Mouse (Mus musculus) embryo, embryonic 10.5 days (tissue): ENCODE results near the gene H2-DMb2.

Experiments
- DNase-seq: peaks from one replicate; pipeline ENCODE4 v3.0.0-alpha.2; 2015; ENCODE audit warnings: low spot score

The H2-DMb2 gene

DNA sequence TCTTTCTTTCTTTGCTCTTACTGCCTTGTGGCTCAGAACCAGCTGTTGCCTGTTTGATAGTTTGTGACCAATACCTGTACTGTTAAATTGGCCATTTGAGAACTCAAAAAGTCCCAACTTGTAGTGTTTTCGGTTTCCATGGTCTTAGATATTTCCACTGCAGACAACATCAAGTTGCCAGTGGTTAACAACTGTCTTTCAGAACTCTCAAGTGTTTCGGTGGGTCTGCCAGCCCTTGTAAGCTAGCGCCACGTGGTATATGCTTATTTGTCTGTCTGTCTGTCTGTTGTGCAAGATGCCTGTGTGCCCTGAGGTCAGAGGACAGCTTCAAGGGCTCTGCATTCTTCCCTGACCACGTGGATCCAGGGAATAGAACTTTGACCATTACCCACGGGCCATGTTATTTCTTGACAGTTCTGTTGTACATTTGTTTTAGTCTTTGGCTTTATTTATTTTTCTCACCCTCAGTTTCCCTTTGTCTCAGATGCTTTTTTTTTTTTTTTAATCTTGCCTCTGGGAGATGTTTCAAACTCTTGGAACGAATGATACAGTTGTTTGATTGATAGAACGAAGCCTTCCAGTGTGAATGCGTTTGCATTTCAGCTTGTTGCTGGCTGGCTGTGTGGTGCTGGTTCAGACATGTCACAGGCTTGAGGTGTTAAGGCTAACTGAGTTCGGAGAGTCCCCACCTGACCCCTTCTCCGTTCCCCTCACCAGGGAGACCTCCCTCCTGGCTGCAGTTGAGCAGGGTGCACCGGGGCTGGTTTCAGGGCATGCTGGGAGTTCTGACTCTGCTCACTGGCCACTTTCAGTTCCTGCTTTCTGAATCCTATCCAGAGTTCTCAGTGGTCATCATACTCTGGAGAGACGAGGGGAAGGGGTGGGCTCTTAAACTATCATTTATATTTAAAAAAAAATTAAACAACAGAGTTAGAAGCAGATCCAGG is 37.1 kb downstream of the H2-DMb2 start:
- DNase-seq = no peak

DNA sequence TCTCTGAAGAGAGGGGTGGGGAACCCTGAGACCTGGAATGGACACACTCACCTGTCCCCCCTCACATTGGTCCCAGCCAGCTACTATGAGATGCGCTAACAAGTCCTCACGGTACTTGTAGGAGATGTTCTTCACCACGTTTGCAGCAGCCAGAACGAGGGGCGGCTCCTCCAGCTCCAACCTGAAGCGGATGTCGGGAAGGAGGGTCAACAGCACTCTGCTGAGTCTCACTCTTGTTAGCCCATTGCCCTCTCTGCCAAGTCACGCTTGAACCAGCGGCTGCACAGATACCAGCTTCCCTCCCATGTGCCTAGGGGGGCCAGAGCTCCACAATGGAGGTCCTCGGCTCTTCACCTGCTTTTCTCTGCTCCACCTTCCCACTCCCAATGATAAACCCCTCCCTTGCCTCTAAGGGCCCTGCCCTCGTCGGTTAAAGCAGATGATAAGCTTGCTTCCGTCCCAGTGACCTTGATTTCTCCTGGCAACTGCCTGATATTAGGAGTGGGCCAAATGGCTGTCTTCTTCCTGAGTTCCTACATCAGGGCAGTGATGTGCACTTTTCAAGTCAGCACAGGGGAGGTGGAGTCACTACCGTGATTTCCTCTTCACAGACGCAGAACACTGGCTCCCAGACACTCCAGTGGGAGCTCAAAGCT is 40.6 kb downstream of the H2-DMb2 start:
- no peak for DNase-seq

DNA sequence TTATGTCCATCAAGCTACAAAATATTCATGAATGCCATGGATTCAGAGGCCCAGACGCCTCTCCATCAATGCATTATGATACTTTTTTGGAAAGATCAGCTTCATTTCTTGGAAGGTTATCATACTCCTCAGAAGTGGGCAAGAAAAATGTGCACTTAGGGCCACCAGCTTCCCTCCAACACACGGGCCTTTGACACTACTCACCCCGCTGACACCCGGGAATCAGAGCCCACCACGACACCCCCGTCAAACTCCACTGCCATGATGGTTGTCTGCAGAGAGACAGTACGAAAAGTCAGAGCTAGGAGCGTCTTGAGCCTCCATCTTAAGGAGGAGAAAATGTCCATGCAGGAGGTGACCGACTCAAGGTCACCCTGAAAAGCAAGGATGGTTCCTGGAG is 42.4 kb downstream of the H2-DMb2 start:
- DNase-seq = no peak

DNA sequence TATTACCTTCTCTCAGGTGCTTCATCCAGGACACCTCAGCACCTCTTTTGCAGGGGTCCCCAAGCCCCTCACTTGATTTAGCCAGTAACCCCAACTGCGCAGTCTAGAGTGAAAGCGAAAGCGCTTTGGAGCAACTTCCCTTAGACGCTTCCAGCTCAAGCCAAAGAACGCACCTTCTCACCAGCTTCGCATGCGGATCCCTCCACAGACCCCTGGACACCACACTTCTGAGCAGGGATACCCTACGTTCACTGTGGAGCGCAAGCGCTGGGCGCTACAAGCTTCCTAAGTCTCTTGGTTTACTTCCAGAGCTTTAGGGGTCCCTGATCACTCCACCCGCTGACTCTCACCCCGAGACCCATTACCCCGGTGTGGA is 43.8 kb downstream of the H2-DMb2 start:
- no peak for DNase-seq

DNA sequence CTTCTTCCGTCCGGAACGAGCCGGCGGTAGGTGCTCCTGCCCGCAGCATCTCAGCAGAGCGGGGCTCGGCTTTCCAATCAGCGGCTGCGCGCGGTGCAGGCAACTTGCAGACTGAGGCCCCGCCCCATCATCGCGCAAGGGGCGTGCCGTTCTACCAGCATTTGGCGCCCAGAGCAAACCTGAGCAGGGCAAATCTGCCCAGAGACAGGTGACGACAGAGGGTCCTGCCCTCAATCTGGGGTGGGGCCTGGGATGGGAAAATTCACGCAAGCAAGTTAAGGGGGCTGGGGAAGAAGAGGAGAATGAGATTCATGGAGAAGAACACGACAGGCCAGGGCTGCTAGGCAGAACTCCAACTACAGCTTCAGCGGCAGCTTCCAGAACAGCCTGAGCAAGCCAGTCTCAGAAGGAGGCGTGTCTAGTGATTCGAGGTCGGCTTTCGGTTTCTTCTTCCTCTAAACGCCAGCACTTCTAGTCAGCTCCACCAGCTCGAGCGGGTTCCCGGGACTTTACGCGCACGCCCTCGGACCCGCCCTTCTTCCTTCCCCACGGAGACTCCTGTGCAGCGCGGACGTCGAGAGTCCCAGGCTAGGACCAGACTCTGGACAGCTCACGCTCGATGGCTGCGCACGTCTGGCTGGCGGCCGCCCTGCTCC is 44.3 kb downstream of the H2-DMb2 start, which contains the start of the genes Tap1 and Psmb9:
Gene Tap1 (plus strand): TSS at position 293 of the 656 bp plus-strand sequence.
Gene Psmb9 (minus strand): TSS at position 504 of the 656 bp plus-strand sequence.
- DNase-seq = peak; percentile 96

DNA sequence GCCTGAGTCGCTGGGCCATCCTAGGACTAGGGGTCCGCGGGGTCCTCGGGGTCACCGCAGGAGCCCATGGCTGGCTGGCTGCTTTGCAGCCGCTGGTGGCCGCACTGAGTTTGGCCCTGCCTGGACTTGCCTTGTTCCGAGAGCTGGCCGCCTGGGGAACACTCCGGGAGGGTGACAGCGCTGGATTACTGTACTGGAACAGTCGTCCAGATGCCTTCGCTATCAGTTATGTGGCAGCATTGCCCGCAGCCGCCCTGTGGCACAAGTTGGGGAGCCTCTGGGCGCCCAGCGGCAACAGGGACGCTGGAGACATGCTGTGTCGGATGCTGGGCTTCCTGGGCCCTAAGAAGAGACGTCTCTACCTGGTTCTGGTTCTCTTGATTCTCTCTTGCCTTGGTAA is 44.9 kb downstream of the H2-DMb2 start:
- no peak for DNase-seq

DNA sequence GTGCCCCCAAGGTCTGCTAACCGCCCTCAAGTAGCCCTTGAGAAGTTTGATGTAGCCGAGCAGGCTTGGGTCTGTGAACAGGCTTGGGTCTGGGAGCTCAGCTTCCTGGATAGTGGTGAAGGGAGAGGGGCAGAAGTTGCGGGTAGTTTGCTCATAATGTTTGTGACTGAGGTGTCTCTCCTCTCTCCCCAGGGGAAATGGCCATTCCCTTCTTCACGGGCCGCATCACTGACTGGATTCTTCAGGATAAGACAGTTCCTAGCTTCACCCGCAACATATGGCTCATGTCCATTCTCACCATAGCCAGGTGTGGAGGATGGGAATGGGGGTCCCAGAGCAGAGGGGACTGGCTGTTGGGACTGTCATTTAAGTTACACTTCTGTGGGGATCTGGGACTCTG is 45.9 kb downstream of the H2-DMb2 start:
- no peak for DNase-seq

DNA sequence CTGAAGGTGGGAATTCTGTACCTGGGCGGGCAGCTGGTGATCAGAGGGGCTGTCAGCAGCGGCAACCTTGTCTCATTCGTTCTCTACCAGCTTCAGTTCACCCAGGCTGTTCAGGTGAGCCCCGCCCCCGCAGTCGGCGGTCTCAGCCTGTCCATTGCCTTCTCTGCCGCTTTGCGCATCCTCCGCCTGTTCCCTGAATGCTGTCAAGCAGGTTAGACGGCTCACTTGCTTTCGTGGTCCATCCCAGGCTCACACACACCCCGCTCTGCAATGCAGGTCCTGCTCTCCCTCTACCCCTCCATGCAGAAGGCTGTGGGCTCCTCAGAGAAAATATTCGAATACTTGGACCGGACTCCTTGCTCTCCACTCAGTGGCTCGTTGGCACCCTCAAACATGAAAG is 49.7 kb downstream of the H2-DMb2 start:
- no peak for DNase-seq

DNA sequence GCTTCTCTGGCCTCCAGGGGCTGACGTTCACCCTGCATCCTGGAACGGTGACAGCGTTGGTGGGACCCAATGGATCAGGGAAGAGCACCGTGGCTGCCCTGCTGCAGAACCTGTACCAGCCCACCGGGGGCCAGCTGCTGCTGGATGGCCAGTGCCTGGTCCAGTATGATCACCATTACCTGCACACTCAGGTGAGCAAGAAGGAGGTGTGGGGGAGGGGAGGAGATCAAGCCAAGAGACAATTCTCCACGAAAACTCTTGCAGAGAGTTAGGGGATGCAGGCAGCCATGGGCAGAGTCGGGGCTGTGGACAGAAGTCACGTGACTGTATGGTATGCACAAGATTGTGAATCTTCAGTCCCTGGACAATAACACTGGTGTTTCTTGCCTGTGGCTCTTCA is 50.4 kb downstream of the H2-DMb2 start:
- DNase-seq = no peak

DNA sequence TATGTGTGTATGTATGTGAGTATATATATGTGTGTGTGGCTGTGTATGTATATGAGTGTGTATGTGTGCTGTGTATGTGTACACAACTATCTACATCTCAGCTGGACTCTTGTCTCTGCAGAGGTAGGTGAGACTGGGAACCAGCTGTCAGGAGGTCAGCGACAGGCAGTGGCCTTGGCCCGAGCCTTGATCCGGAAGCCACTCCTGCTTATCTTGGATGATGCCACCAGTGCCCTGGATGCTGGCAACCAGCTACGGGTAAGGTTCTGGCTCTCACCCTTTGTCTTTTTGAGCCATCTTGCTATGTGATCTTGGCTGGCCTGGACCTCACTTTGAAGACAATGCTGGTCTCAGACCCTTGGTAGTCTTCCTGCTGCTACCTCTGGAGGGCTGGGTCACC is 51.6 kb downstream of the H2-DMb2 start:
- no peak for DNase-seq

DNA sequence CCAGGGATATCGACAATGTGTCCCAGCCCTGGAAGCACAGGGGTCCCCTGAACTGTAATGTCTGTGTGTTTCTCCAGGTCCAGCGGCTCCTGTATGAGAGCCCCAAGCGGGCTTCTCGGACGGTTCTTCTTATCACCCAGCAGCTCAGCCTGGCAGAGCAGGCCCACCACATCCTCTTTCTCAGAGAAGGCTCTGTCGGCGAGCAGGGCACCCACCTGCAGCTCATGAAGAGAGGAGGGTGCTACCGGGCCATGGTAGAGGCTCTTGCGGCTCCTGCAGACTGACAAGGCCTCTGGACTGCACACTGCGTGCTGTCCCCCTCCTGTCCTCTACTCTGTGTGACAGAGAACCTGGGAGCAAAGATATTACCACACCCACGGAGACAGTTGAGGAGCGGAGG is 53.4 kb downstream of the H2-DMb2 start:
- no peak for DNase-seq

DNA sequence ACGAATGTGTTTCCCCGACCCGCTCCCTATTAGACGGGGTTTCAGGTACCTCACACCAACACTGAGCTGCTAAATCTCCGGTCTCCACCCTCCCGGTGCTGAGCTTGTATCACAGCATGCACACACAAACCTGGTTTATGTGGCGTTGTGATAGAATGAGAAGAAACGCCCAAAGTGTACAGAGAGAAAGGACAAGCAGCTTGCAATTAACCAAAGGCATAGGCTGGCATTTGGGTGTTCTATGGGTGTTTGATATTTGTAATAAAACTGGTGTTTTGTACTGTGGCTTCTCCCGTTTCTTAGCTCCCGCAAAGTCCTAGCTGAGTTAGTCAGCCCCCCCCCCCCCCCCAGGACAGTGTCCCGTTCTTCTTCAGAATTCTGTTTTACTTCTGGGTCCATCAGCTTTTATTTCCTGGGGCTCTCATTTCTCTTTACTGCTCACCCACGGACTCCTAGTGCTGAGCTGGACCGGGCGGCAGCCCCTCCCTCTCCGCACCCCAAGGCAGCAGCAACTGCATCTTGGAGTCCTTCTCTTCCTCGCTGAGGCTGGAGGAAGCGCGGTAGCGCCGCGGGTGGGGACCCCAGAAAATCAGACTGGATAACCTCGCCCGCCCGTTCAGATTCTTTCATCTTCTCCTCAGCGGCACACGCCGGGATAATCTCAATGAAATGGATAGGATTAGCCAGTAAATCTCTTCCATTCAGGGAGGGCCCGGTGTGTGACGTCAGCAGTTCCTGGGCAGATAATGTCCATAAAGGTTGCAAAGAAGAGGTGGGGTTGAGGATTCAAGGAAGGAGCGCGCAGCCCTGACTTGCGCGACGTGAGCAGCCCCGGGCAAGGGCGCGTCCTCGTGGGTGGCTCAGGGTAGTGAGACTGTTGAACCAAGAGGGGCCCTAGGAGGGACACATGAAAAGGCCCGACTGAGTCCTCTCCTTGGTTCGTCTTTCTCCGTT is 54.1 kb downstream of the H2-DMb2 start, which contains the start of gene Psmb8:
Gene Psmb8 (plus strand): TSS at position 781 of the 954 bp plus-strand sequence.
- peak; percentile 87 for DNase-seq

DNA sequence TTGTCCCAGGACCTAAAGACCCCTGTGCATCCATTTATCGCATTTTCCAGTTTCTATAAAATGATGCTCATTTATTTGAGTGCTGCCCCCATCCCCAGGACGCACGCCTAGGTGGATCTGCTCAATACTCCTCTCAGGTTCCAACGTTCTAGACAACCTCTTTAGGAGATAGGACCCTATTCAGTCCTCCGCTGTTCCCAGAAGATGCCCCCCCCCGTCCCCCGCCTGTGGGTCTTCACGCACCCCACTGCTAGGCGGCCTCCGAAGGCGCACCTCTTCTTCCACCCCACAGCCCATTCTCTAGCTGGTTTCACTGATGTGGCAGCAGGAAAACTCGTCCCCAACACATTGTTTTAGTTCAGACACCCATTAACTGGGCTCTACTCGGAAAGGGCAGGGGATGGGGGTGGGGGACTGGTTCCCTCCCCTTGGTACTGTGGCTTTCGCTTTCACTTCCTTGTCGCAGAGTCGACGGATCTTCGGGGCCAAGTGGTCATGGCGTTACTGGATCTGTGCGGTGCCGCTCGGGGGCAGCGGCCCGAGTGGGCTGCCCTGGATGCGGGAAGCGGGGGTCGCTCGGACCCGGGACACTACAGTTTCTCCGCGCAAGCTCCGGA is 54.9 kb downstream of the H2-DMb2 start:
- no peak for DNase-seq

DNA sequence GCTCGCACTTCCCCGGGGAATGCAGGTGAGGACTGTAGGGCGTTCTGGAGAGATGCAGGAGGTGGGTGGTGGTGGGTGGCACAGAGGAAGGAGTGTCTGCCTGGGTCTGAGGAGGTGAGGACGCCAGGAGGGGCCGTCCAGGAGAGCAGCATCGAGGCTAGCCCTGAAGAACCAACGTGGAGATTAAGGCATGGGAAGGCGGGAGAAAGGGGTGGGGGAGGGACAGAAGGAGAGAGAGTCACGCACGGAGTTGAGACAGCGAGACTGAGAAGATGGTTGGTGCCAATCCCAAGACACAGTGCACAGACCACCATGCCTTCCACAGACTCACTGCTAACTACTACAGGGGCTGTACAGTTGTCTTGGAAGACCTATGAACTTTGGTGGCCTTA is 55.4 kb downstream of the H2-DMb2 start:
- DNase-seq = no peak

DNA sequence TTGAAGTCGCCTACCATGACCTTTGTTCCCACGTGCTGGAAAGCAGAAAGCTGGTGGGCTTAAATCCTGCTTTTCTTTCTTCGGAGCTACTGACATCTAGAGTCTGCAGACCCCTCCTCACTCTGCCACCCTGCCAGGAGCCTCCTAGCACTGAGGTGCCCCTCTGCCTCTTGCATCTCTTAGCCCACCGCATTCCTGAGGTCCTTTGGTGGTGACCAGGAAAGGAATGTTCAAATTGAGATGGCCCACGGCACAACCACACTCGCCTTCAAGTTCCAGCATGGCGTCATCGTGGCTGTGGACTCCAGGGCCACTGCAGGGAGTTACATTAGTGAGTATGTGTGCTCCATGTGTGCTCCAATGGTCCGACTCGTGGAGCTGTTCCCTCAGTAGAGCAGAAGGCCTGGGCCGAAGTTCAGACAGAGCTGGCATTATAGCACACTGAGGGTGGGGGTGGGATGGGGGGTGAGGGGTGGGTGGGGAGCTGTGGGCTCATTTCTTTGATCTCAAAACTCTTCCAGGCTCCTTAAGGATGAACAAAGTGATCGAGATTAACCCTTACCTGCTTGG is 56.0 kb downstream of the H2-DMb2 start:
- DNase-seq = no peak

DNA sequence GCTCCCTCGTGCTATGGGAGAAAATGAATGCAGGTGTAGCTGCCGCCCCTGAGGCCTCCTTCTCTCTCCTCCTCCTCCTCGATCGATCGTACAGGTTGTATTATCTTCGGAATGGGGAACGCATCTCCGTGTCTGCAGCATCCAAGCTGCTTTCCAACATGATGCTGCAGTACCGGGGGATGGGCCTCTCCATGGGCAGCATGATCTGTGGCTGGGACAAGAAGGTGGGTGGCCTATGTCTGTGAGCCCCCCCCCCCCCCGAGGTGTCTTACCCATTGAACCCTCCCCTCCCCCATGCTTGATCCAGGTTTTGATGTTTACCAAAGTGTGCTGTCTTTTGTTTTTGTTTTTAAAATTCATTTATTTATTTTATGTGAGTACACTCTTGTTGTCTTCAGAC is 56.9 kb downstream of the H2-DMb2 start:
- DNase-seq = no peak

DNA sequence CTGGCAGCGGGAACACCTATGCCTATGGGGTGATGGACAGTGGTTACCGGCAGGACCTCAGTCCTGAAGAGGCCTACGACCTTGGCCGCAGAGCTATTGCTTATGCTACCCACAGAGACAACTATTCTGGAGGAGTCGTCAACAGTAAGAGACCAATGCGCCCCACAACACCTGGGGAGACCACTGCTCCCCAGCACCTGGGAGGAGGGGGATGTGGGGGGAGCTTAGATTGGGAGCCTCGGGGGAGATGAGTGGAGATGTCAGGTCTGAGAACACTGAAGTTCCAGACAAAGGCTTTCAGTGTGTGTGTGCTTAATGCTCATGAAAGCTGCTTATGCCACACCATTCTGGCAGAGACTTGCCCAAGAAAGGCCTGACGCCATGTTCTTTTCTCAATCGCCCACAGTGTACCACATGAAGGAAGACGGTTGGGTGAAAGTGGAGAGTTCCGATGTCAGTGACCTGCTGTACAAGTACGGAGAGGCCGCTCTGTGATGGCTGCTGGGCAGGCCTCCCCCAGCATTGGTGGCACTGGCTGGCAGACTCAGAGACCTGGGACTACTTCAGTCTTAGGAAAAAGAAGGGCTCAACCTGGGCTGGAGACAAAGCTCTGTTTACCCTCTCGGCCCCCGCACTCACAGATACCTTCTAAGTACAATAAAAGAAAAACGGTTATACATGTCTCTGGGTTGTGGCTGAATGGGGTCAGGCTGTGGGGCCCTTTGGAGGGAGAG is 57.8 kb downstream of the H2-DMb2 start:
- no peak for DNase-seq
